Mouse (Mus musculus) embryo, embryonic 11.5 days (tissue): ENCODE measurements around the gene Simc1.

Source experiments
- DNase-seq: peaks from one replicate; pipeline ENCODE4 v3.0.0-alpha.2; 2012; ENCODE audit warnings: low read depth, low spot score

The Simc1 gene

DNA sequence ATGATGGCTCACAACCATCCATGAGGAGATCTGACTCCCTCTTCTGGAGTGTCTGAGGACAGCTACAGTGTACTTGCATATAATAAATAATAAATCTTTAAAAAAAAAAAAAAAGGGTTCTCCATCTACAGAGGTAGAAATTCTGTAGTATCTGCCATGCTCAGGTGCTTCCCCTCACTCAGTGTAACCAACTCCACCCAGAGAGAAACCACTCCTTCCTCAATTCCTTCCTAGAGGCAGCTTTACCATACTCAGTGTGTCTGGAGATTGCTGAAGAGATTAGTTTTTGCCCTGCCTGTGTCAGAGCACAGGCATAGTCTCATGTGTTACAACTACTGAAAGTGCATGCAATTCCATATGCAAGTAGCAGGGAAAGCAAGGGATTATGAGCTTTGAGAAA is 28.6 kb downstream of the Simc1 start:
- no peak for DNase-seq

DNA sequence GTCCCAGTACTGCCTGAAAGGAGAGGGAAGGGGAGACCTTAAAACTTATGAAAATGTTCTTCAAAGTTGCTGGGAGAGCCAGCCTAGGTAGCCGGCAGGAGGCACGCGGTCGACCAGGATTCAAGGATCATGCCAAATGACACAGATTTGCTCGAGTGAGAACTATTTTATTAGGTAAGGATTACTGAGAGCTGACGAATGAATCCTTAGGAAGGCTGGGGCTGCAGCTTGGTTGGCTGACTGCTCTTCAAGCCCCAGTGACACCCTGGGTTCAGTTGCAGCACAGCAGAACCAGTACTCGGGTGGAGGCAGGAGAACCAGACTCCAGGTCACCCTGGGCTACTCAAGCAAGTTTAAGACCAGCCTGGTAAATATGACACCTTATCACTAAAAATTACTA is 44.5 kb downstream of the Simc1 start:
- no peak for DNase-seq

DNA sequence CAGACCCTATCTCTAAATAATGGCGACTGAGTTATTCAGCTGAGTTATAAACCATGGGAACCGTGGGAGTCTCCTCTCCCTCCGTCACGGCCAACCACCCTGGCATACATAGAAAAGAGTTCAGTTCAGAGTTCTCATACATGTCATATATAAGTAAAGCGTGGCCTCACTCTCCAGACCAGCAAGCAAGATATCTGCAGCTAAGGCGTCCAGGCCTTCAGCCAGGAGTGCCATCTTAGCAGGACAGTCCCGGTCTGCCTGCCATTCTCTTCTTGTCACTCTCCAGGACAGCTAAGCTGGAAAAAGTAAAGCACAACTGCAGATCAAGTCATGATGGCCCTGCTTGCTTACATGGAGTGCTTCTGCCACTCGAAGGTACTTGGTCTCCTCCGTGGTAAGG is 52.6 kb downstream of the Simc1 start:
- DNase-seq: no peak

DNA sequence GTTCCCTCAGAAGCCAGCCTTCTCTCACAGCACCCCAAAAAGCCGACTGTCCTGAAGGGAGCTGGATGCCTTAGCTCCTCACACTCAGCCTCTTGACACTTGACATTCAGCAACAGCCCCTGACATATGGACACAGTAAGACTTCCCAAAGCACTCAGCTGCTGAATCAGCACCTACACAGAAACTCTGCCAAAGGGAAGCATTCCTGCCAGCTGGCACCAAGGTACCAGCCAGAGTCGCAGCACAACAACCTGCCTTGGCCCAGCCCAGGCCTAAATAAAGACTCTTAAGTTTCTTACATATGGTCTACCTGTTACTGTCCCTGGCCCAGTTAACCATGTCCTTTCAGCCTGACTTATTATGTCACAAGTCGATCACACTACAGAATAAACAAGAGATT is 53.2 kb downstream of the Simc1 start:
- DNase-seq: no peak

DNA sequence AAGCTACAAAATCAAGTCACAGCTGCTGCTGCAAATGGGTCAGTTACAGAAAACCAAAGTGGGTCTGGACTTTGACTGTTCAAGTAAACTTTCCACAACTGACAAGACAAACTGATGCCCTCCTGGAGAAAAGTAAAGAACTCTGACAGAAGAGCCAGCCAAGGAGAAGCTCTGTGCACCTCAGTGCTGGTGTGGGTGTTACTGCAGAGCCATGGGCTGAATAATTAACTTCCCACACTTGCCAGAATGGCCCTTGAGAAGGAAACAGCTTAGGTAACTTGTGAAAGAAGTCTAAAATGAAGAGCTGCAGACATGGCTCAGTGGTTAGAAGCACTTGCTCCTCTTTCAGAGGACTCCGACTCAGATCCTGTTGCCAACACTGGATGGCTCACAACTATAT is 54.1 kb downstream of the Simc1 start:
- DNase-seq: no peak

DNA sequence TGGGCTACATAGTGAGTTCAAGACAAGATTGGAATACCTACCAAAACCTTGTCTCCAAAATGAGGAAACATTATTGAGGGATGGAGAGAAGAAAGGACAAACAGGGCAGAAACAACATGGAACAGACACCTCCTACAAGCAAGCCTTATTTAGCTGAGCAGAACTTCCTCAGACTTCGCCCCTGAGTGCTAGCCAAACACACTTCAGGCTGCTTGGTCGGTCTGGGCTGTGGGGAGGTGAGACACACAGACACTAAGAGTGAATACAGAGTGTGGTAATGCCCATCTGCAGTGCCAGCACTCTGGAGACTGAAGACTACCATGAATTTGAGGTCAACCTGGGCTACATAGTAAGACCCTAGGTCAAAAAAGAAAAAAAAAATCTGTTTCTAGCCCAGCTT is 56.1 kb downstream of the Simc1 start:
- DNase-seq: no peak

DNA sequence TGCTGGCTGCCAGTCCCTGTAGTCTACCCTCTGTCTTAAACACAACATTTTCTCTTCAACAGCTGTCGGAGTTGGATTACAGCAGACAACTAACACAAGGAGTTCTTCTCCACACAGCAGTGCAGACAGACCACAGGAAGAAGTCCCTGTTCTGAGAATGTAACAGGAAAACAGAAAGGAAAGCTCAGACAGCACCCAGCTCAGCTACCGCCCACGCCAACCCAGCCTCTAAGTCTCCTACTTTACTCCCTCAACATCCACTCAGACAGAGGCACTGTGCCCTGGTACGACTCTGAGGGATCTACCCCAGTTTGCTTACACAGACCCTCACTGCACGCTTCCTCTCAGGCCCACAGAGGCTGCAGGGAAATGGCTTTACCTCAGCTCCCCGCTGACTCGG is 57.0 kb downstream of the Simc1 start:
- DNase-seq: no peak

DNA sequence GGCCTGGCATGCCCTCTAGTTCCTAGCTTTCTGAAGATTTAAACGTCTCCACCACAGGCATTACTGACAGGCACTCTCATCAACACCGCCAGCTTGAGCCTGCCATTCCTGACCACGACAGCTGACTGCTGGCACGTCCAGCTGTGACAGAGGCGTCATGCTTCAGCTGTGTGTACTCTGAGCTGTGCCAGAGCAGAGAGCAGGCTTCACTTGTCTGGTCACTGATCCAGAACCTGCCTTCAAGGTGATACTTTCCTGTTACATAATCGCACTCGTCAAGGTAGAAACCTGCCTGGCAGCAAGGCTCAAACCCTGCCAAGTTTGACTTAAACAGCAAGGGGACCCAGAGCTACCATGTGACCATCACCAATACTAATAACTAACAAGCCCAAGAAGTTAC is 59.0 kb downstream of the Simc1 start:
- no peak for DNase-seq

DNA sequence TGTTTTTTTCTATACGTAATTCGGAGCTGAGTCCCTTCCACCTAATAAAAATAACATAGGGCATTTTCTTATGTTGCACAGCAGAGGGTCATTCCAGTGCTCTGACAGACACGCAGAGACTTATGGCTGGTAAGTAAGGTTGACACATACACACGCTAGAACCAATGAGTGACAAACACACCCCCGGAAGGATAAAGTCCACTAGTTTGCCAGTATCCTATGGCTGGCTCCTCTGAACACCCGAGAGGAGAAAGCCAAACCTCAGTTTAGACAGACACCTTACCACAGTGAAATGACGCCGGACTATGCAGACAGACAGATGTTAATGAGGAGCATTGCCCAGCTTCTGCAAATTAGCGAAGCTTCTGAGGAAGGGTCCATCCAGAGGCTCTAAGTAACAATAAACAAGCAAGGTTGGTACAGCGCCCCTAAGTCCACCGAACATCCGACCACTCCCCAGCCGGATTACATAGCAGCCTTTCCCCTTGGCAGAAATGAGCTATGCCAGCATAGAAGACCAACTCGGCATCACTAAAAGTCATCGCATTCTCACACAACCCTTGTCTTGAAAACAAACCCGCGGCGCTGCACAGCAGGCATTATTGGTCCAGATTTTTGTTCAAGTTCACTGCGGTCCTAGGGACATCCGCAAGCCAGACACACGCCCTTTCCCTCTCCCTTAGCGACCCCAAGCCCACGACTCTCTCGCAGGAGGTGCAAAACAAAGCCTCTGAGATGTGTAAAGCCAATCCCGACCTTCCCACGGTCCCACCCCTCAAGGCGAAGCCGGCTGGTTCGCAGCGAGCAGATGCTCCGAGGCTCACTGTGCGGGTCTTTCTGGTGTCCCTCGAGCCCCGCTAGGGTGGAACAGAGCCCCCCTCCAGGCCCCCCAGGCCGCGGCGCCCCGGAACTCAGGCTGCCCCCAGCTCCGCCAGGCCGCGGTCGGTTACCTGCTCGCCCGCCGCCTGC is 60.9 kb downstream of the Simc1 start:
- DNase-seq: no peak

DNA sequence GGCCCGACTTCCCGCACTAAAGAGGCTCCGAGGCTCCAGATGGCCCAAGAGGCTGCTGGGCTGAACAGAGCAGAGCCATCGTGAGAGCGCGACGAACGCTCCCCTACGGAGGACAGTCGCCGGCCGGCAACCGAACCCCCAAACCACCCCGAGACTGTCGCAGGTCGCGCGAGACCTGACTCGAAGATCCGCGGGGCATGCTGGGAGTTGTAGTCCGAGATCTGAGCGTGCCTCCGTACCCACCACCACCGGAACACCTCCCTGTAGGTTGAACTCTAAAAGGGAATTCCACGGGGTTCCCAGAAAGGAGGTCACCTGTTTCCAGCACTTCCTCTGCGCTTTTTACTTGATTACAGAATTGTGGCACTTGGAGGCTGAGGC is 61.6 kb downstream of the Simc1 start, which contains the start of gene 4833439L19Rik:
Gene 4833439L19Rik, minus strand, starts transcription at position 235 of the 381 bp plus-strand sequence.
- DNase-seq: peak; percentile 91

DNA sequence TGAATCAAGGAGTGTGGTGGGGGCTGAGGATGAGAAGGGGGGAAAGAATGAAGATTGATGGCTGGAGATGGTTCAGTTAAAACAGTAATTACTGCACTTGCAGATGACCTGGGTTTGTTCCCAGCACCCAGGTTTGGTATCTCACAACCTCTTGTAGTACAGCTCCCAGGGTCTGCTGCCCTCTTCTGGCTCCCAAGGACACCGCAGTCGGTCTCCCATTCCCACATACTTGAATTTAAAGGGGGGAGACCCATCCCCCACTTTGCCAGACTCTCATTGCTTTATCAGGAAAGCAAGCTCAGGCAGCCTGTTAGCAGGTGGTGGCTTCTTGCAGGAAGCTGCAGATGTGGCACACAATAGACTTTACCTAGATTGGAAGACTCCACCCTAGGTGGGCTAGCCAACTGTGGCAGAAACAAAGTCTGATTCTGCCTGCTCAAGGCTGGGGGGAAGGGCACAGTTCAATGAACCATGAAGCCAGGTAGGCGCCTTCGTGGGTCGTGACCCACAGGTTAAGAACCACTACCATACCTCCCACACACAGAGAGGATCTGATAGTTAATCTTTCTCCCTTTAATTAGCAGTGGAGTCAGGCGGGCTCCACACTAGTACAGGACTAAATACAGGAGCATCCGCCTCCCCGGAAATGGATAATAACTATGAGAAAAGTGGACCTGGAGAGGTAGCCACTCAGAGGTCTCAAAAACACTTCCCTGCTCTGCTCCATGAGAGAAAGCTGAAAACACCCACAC is 62.2 kb downstream of the Simc1 start:
- DNase-seq: peak; percentile 29

DNA sequence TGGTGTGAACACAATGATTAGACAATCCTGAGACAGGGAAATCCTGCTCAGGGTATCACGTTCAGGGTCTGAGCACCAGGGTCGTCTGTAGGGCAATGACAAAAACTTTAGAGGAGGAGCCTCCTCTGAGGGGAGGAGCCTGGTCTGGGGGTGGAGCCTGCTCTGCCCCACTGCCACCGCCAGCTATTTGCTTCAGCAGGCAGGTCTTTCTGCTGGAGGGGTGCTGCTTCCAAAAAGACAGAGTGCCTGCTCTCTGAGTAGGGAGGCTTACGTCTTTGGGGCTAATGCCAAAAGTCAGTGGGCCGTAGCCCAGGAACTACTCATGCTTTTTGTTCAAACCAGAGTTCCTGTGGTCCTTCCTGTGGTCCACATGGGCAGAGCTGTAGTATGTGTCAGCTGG is 64.8 kb downstream of the Simc1 start:
- no peak for DNase-seq

DNA sequence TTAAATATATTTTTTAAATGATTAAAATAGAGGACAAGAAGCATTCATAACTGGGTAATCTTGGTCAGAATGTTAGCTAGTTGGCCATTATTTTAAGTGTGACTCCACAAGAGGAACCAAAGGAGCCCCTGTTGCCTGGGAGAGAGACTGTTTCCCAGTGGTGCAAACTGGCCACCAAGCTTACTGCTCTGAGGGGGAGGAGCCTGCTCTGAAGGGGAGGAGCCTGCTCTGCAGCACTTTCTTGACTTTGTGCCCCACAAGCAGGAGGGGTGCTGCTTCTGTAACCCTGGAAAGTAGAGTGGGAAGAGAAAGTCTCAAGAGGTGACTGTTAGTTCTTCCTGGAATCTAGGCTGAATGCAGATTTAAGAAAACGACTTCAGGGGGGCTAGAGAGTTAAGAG is 65.7 kb downstream of the Simc1 start:
- DNase-seq: no peak

DNA sequence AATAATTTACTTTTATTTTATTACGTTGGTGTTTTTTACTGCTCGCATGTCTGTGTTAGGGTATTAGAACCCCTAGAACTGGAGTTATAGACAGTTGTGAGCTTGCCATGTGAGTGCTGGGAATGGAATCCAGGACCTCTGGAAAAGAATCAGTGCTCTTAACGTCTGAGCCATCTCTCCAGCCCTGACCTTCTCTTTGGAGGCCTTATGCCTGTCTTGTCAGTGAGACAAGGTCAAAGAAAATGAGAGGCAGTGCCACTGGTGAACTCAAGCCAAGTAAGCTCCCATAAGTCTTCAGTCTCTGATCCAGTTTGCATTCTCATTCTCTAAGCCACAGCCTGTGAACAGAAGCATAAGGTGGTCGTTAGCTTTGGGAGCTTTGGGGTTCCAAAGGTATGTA is 67.2 kb downstream of the Simc1 start:
- no peak for DNase-seq

DNA sequence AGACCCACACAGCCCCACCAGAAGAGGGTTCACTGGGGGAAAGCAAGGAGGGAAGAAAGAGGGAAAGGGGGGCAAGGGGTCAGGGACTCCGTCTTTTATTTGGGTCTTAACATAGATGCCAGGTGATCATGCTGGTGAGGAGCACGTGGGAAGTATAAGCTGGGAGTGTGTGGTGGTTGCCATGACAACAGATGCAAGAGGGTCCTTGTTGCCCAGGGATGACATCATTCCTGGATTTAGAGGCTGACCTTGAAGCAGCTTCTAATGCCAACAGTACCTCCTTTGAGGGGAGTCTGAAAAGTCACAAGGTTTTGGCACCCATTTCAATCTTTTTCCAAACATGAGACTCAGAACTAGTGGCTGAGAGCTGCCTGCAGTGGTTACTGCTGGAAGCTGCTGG is 68.1 kb downstream of the Simc1 start:
- no peak for DNase-seq

DNA sequence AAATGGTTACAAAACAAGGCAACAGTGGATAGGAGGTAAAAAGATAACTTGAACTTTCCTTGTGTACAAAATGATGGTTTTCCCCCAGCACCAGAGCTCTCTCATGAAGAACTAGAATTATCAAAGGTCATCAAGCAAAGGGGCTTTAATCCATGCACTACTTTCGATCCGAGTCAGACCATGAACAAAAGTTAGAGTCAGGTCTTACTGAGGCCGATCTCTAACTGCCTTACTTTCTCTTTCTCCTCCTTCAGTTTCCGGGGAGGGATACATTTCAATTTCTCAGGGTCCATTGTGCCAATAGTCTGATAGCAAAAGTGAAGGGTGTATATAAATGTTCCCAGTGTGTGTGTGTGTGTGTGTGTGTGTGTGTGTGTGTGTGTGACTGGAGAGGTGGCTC is 69.0 kb downstream of the Simc1 start:
- DNase-seq: no peak

DNA sequence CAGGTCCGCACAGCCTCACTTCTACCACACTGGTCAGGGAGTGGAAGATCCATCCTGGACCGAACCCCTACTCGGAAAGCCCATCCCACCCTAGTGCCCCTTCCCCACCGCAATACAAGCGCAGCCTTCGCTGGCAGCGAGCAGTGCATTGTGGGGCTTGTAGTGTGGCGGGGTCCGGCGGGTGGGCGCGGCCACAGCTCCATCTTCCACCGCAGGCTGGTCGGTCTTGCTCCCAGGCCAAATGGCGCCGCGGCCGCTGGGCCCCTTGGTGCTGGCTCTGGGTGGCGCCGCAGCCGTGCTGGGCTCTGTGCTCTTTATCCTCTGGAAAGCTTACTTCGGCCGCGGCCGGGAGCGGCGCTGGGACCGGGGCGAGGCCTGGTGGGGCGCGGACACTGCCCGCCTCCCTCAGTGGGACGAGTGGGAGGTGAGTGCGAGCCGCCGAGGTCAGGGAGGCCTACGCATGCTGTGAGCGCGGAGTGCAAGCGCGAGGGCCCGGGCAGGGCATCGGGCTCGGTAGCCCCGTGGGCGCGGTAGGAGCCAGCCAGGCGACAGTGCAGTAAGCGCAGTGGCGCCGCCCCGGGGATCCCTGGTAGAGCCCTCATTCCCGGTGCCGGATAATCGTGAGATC is 71.4 kb downstream of the Simc1 start, which contains the start of gene Arl10:
Gene Arl10, plus strand, starts transcription at position 162 of the 628 bp plus-strand sequence.
- peak; percentile 56 for DNase-seq

DNA sequence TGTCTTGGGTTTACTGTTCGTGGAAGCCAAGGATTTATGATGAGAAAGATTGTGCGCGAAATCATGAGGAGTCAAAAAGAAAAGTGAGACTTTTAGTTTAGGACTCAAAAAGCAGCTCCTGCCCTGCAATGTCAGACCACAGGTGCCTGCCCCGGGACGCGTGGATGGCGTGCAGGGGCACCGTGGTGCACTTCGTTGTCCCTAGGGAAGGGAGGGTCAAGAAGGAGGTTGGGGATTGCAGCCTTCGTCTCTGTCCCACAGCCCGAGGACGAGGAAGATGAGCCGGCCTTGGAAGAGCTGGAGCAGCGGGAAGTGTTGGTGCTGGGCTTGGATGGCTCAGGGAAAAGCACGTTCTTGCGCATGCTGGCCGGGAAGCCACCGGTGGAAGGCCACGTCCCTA is 71.9 kb downstream of the Simc1 start:
- DNase-seq: no peak

DNA sequence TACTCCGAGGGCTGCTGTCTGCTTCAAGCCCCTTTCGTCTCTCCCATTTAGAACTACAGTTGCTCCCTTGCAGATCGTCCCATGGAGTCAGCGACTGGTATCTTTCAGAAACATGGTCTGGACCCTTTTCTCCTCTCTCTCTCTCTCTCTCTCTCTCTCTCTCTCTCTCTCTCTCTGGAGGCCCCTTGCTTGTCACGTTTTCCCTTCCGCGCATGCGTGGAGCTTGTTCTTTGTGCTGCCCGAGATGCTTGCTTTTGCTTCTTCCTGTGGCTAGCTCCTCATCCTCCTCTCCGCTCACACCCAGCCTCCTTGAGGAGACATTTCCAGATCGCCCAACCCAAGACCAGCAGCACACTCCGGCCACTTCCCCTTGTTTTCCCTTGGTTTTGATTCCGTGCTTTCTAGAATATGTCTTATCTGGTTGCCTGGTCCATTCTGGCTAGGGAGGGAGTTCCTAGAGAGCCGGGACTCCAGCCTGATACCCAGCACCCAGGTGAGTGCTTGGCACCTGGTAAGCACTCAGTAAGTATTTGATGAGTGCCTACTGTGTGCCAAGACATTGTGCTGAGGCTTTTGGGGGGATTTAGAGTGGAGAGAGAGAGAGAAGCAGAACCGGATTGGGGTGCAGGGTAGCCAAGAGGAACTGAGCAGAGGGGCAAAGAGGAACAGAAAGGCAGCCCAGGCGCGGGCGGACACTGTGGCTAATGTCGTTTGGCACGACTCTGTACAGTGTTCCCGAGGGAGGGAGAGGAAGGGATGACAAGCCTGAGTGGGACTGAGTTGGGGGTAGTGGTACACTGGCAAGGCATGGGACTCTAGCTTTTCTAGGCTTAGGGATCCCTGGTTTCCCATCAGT is 74.3 kb downstream of the Simc1 start:
- no peak for DNase-seq

DNA sequence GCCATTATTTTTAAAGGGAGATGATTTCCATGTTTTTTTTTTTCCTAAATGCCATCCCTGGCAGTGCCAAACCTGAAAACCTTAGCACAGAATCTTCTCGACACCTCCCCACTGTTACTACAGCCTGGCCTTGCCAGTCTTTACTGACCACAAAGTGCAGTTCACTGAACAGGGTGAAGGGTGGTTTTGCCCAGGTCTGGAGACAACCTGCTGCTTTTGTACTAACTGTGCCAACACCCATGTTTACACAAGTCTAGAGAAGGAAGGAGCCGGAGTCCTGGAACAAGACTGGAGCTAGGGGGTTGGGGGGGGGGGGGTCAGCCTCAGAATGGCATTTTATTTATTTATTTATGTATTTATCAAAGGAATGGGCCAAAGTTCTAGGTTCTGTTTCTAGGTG is 77.8 kb downstream of the Simc1 start:
- DNase-seq: no peak

DNA sequence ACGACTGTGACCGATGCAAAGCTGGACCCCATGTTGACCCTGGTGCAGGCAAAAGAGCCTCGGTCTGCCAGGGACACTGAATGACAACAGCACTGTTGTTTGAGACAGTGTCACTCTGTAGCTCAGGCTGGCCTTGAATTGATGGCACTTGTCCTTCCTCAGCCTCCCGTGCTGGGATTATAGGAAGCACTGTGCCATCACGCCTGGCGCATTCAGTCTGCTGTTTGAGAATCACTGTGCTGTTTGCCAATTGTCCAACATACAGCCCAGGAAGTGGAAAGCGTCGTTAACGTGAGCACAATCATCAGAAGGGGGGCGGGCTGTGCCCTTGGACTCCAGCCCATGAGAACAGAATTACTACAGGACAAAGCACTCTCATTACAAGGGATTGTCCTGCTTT is 78.5 kb downstream of the Simc1 start:
- no peak for DNase-seq
